Mouse (Mus musculus): Measurements from ENCODE around the gene Timm23. TPM values are rescaled to one million over a fixed set of nuclear protein-coding genes. Genes with fewer than 3 reads are reported as not detected.
A peak's percentile ranks its signal among the peaks of the same experiment; 100 is the strongest.
"Not testable (repeated sequence)": the region's sequence is repeated elsewhere in the genome, so short reads cannot be mapped to it uniquely, and the experiment has no call there.

Gene Timm23
- total RNA-seq, 2 experiments from 2014 or later = 11.2 to 49.4 TPM

DNA sequence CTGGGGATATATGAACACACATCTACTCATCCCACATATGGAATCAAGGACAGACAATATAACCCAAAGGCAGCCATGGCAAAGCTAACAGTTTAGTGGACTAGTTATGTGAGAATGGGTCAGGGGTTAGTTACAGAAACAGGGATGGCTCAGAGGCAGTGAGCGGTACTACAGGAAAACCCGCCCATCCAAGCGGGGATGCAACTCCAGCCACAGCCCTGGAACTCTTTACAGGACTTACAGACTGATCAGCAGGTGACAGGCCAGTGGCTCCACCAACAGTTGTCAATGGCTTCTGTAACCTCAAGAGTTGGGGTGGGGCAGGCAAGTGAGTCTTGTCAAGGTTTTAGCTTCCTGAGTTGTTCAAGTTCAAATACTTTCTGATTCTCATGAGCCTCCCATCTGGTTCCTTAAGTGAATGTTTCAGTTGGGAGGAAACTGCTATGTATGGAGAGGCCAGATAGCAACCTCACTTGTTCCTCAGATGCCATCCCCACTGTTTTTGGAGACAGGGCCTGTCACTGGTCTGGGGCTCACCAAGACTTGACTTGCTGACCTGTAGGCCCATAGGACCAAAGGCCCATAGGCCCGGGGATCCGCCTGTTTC lies 61.2 kb downstream of the Timm23 start:
- ATAC-seq (replicated peaks; ENCODE audit: low FRiP score, poor library complexity, severe bottlenecking) = no peak

GRCm38 (mm10) chr14:32136467-32136866 lies 65.2 kb downstream of the Timm23 start:
- not testable (repeated sequence) for ATAC-seq (replicated peaks; ENCODE audit: low FRiP score, poor library complexity, severe bottlenecking)

DNA sequence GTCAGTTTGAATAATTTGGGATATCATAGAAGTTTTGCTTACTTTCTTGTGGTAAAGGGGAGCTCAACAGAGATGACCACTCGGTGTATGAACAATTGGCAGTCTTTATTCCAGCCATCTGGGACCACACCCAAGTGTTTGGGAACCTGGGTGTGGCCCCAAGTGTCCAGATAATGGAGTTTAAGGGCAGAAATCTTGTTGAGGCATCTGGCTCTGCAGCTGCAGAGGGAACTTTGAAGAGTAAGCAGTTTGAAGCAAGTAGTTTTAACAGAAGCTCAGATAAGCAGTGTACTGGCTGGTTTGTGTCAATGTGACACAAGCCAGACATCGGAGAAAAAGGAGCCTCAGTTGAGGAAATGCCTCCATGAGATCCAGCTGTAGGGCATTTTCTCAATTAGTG lies 67.4 kb downstream of the Timm23 start:
- peak; percentile 44 for ATAC-seq (replicated peaks; ENCODE audit: low FRiP score, poor library complexity, severe bottlenecking)

DNA sequence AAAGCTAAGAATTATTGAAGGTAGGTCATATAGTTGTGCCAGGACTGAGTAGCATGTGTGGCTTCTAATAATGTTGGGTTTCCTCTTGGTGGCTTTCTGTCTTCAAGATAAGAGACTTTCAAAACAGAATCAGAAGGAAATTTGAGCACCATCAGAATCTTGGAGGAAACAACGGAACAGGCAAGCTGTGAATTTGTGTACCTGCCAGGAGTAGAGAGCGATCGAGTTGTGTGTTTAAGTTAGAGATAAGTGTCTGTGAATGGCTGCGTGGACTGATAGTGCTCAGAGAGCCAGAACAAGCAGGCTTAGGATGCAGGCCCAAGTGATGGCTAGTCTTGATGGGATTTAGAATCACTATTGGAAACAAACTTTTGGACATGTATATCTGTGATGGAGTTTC lies 69.9 kb downstream of the Timm23 start:
- peak; percentile 71 for ATAC-seq (replicated peaks; ENCODE audit: low FRiP score, poor library complexity, severe bottlenecking)

Other genes with a start within 250 kb of the Timm23 start
- not detected in 2 replicates for gene Galnt15, start 172.9 kb downstream of the Timm23 start, total RNA-seq (2015; ENCODE audit: low replicate concordance)
- gene Galnt15, start 172.9 kb downstream of the Timm23 start, total RNA-seq (2017; ENCODE audit: low replicate concordance) = 0.09 TPM in 1 of 2 replicates, not detected in the other
- 0.58 and 3.1 TPM in 2 replicates for gene Oxnad1, start 116.5 kb downstream of the Timm23 start, total RNA-seq (2015; ENCODE audit: low replicate concordance)
- 6.8 and 9.5 TPM in 2 replicates for gene Oxnad1, start 116.5 kb downstream of the Timm23 start, total RNA-seq (2017; ENCODE audit: low replicate concordance)
- gene Dph3, start 116.2 kb downstream of the Timm23 start, total RNA-seq (2015; ENCODE audit: low replicate concordance) = 0.77 and 15.9 TPM in 2 replicates
- gene Dph3, start 116.2 kb downstream of the Timm23 start, total RNA-seq (2017; ENCODE audit: low replicate concordance) = 10.4 and 30.1 TPM in 2 replicates
- gene Msmb, start 59.9 kb downstream of the Timm23 start, total RNA-seq (2015; ENCODE audit: low replicate concordance) = not detected in 2 replicates
- 5.2 TPM in 1 of 2 replicates, not detected in the other for gene Msmb, start 59.9 kb downstream of the Timm23 start, total RNA-seq (2017; ENCODE audit: low replicate concordance)
- gene Ncoa4, start 42.0 kb downstream of the Timm23 start, total RNA-seq (2015; ENCODE audit: low replicate concordance) = 661 and 684 TPM in 2 replicates
- gene Ncoa4, start 42.0 kb downstream of the Timm23 start, total RNA-seq (2017; ENCODE audit: low replicate concordance) = 773 and 931 TPM in 2 replicates
- 12.7 and 19.2 TPM in 2 replicates for gene Parg, start 51 bp upstream of the Timm23 start, total RNA-seq (2015; ENCODE audit: low replicate concordance)
- gene Parg, start 51 bp upstream of the Timm23 start, total RNA-seq (2017; ENCODE audit: low replicate concordance) = 28.6 and 39.1 TPM in 2 replicates
- 0.21 TPM in 1 of 2 replicates, not detected in the other for gene Ogdhl, start 120.1 kb upstream of the Timm23 start, total RNA-seq (2015; ENCODE audit: low replicate concordance)
- not detected in 2 replicates for gene Ogdhl, start 120.1 kb upstream of the Timm23 start, total RNA-seq (2017; ENCODE audit: low replicate concordance)
- gene 1700024G13Rik, start 186.5 kb upstream of the Timm23 start, total RNA-seq (2015; ENCODE audit: low replicate concordance) = not detected in 2 replicates
- not detected in 2 replicates for gene 1700024G13Rik, start 186.5 kb upstream of the Timm23 start, total RNA-seq (2017; ENCODE audit: low replicate concordance)

Data from erythroblast, adult 5-6 weeks (primary cell).